ENCODE assay signal across 26 mouse cellular contexts in the genomic region with DNA sequence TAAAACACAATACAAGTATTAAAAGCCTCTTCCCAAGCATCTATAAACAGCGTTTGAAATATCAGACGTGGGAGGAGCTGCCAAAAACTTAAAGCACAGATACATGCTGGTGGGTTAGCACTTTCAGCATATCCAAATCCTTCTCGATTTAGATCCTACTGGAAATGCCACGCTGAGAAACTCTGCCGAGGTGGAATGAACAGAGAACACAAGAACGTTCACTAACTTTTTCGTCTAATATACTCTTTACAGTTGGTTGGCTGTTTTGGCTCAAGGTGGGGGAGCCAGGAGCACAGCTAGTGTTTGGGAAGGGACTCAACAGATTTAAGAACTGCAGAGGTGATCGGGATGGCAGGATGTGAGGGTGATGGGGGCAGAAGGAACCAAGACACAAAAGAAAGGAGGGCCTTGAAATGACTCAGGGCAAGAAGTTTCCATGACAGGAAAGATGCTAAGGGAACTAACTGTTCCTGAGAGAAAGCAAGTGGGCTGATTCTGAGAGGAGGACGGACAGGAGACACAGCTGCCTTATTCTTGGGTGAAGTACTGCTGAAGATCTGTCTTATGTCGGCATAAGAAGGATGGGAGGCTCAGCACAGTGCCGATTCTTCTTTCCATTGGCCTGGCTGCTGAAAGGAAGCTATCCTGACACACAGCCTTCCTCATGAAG. TPM values are rescaled to one million over a fixed set of nuclear protein-coding genes. Genes with fewer than 3 reads are reported as not detected.
DNase-seq lines count a peak whose midpoint lies in the region; TF ChIP-seq lines count a peak whose summit lies in the region.
"Had no signal": no experiment of that assay in that cellular context is flagged by ENCODE, and none has a peak within 500 bp of the region (broad histone marks: within the 10 kb centered on the region; RNA-seq: fewer than 3 reads in every experiment).

No protein-coding gene starts in this region.

- no peak for TF ChIP-seq CTCF in layer of hippocampus, adult 2 months (conservative IDR thresholded peaks at IDR 0.05)
- TF ChIP-seq CTCF in kidney, adult 2 months (conservative IDR thresholded peaks at IDR 0.05; ENCODE audit: insufficient read depth, insufficient read length, low read depth, low read length), result no peak

- no peak overlapping the region for H3K4me3 ChIP-seq in layer of hippocampus, adult 2 months
- H3K4me3 ChIP-seq in kidney, adult 2 months (ENCODE audit: insufficient read depth, low read depth, low read length), result no peak overlapping the region
- H3K4me3 ChIP-seq: gastrocnemius, adult 2 months; hindbrain, embryonic 15.5 days; intestine, embryonic 15.5 days; limb, embryonic 15.5 days; midbrain, embryonic 15.5 days; neural tube, embryonic 12.5 days had no signal

- TF ChIP-seq POLR2A in kidney, adult 2 months (IDR thresholded peaks at IDR 0.05; ENCODE audit: low read depth, low read length), result no peak

- peak overlapping the region; percentile 56 for H3K27ac ChIP-seq in layer of hippocampus, adult 2 months
- H3K27ac ChIP-seq in kidney, adult 2 months (ENCODE audit: insufficient read depth, low read depth, low read length), result no peak overlapping the region
- H3K27ac ChIP-seq: gastrocnemius, adult 2 months; hindbrain, embryonic 15.5 days; intestine, embryonic 15.5 days; limb, embryonic 15.5 days; liver, embryonic 14.5 days; midbrain, embryonic 15.5 days; neural tube, embryonic 12.5 days had no signal

- WGBS in kidney, adult 2 months, result 80% methylated on average over 11 of the region's 11 CpGs

- intact Hi-C loops in left cerebral cortex, postnatal 36 days (cut with DNase I), result loop anchor here (1.0 to 2.0 kb wide), 2 partner anchors 22 to 43 kb away; no protein-coding TSS in a partner anchor

- H3K36me3 ChIP-seq in kidney, adult 2 months (ENCODE audit: control insufficient read depth, insufficient read depth, low read length), result no peaks in the 10 kb centered on the region; the same call in 1 of the 2 replicates
- H3K36me3 ChIP-seq: hindbrain, embryonic 15.5 days; intestine, embryonic 15.5 days; limb, embryonic 15.5 days; midbrain, embryonic 15.5 days; neural tube, embryonic 12.5 days had no signal

- no peak for DNase-seq in layer of hippocampus, adult 2 months (ENCODE audit: low spot score in 2 of 2)
- DNase-seq in layer of hippocampus, adult 9-10 months (ENCODE audit: low spot score), result no peak
- DNase-seq in right cerebral cortex, adult 2 months (ENCODE audit: low spot score in 2 of 2), result peak; percentile 62 to 68
- DNase-seq in right cerebral cortex, postnatal 4 days, result no peak
- DNase-seq in left cerebral cortex, postnatal 36 days (ENCODE audit: low spot score in 2 of 2), result peak; percentile 60 to 62
- DNase-seq in kidney, adult 2 months, result no peak
- DNase-seq in cerebellum, adult 11-12 months, result no peak
- DNase-seq: adrenal gland, adult 8-10 months; B cell, adult 2 months; cerebellum, adult 8-10 months; cerebellum, postnatal 36 days; gastrocnemius, adult 2 months; kidney, adult 9 months; kidney, postnatal 14 days; lung, embryonic 14.5 days; retina, postnatal 1 day; spleen, adult 18-20 months; thymus, postnatal 25 days had no signal

- H3K27me3 ChIP-seq in kidney, adult 2 months (replicated peaks; ENCODE audit: control insufficient read depth, insufficient read depth, low read length), result no peaks in the 10 kb centered on the region
- H3K27me3 ChIP-seq: hindbrain, embryonic 15.5 days; intestine, embryonic 15.5 days; limb, embryonic 15.5 days; midbrain, embryonic 15.5 days; neural tube, embryonic 12.5 days had no signal

- H3K4me1 ChIP-seq in kidney, adult 2 months (ENCODE audit: control insufficient read depth, insufficient read depth, low read length), result no peaks in the 10 kb centered on the region
- H3K4me1 ChIP-seq: hindbrain, embryonic 15.5 days; intestine, embryonic 15.5 days; limb, embryonic 15.5 days; midbrain, embryonic 15.5 days; neural tube, embryonic 12.5 days had no signal

RNA-seq across cellular contexts. Expression of a gene that starts 59.0 kb away (rescaled TPM):
- 1 to 10 TPM; 2.4 to 3.1 TPM for total RNA-seq in layer of hippocampus, adult 2 months (2021)
- total RNA-seq in left cerebral cortex, postnatal 36 days (2021), result 1 to 10 TPM; 2.2 to 3.7 TPM
- polyA plus RNA-seq in kidney, adult 2 months (2012; rRNA removed), result 0.05 and 0.15 TPM in 2 replicates
- total RNA-seq: hematopoietic stem cell, adult 5-6 weeks had no signal
- polyA plus RNA-seq: activated CD4-positive, CD25-positive, alpha-beta regulatory T cell, adult 4 months had no signal

Comparison
In these comparisons a context has a peak if more than half of its experiments do, and no peak if none do; other contexts are left out.
1. DNase-seq: peak in right cerebral cortex, adult 2 months (2 of 2) and left cerebral cortex, postnatal 36 days (2 of 2); none in layer of hippocampus, adult 2 months (0 of 2), layer of hippocampus, adult 9-10 months (single experiment), right cerebral cortex, postnatal 4 days (single experiment), kidney, adult 2 months (single experiment) and cerebellum, adult 11-12 months (single experiment).